Mouse (Mus musculus): ENCODE measurements around the gene Mphosph9. TPM values are rescaled to one million over a fixed set of nuclear protein-coding genes. Genes with fewer than 3 reads are reported as not detected.
A peak's percentile ranks its signal among the peaks of the same experiment; 100 is the strongest.
"Not testable (repeated sequence)": the region's sequence is repeated elsewhere in the genome, so short reads cannot be mapped to it uniquely, and the experiment has no call there.

The Mphosph9 gene
- polyA plus RNA-seq, 1 experiment from 2014 or later = 19.0 TPM

GRCm38 (mm10) chr5:124224321-124225092, 103.3 kb downstream of the Mphosph9 start:
- WGBS = 73% methylated on average over 16 of the region's 16 CpGs
- DNase-seq (ENCODE audit: low spot score) = no peak
- H3K4me3 ChIP-seq = no peak overlapping the region
- no peaks in the 10 kb centered on the region for H3K36me3 ChIP-seq (replicated peaks)
- H3K9me3 ChIP-seq = no peaks in the 10 kb centered on the region
- H3K27ac ChIP-seq (replicated peaks) = no peak overlapping the region
- H3K27me3 ChIP-seq (replicated peaks; ENCODE audit: low read depth, poor library complexity, severe bottlenecking) = no peaks in the 10 kb centered on the region
- H3K4me1 ChIP-seq = peaks cover 43% of the 10 kb centered on the region

- DNase-seq (ENCODE audit: low spot score) = no peak
- Histone ChIP-seq H3K4me1 (peaks cover 43% of the 10 kb centered on the region), H3K36me3 (replicated peaks) (no peaks in the 10 kb centered on the region), H3K27ac (replicated peaks) (no peak overlapping the region), H3K4me3 (no peak overlapping the region), H3K9me3 (no peaks in the 10 kb centered on the region), H3K27me3 (replicated peaks; ENCODE audit: low read depth, poor library complexity, severe bottlenecking) (no peaks in the 10 kb centered on the region)
- WGBS = 90% methylated on average over 8 of the region's 8 CpGs
These were observed 104.2 kb downstream of the Mphosph9 start for GRCm38 (mm10) chr5:124223574-124223973.

- DNase-seq (ENCODE audit: low spot score) = no peak
- Histone ChIP-seq H3K27me3 (replicated peaks; ENCODE audit: low read depth, poor library complexity, severe bottlenecking) (no peaks in the 10 kb centered on the region), H3K36me3 (replicated peaks) (no peaks in the 10 kb centered on the region), H3K4me3 (no peak overlapping the region), H3K27ac (replicated peaks) (no peak overlapping the region), H3K4me1 (peaks cover 47% of the 10 kb centered on the region), H3K9me3 (no peaks in the 10 kb centered on the region)
- 88% methylated on average over 11 of the region's 11 CpGs for WGBS
These were observed 105.1 kb downstream of the Mphosph9 start for GRCm38 (mm10) chr5:124222696-124223095.

DNA sequence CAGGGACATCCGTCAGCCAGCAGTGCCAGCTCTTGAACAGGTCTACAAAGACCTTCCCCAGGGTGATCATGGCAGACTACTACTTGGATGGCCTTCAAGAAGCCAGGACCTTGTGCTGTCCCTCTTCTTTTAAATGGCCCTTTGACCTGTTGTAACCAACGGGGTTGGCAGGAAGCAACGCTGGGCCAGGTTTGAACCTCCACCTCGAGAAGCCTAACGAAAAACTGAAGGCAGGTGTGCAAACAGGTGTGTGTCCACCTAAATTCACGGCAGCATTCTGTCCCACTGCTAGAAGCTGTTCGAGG, 106.1 kb downstream of the Mphosph9 start:
- Histone ChIP-seq H3K36me3 (replicated peaks) (no peaks in the 10 kb centered on the region), H3K4me3 (no peak overlapping the region), H3K27me3 (replicated peaks; ENCODE audit: low read depth, poor library complexity, severe bottlenecking) (no peaks in the 10 kb centered on the region), H3K27ac (replicated peaks) (no peak overlapping the region), H3K4me1 (peaks cover 38% of the 10 kb centered on the region), H3K9me3 (no peaks in the 10 kb centered on the region)
- DNase-seq (ENCODE audit: low spot score) = no peak
- 88% methylated on average over 7 of the region's 7 CpGs for WGBS

DNA sequence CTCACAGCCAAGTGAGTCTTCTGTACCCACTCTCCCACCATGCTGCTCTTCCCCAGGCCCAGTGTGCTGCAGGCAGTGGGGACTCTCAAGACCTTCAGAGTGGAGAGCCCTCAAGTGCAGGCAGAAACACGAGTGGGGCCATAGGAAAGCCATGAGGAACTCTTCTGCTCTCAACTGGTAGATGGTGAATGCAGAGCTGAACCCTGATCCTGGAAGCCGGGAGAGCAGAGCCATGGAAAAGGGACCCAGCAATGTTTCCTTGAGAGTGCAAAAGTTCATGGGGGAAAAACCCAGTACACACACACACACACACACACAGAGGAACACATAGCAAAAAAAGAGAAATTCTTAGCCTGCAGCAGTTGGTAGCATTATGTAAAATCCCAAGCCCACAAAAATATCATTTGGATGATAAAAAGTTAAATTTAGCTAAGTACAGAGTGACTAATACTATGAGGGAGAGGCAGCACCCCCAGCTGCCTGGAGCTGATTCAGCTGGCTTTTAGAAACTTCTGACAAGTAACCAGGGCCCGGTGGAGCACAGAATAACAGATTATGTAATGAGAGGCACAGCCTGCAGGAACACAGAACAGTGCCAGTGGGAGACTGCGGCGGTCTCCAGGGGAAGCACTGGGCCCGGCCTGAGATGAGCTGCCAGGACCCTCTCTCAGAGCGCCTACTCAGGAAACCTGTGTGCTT, 106.6 kb downstream of the Mphosph9 start:
- Histone ChIP-seq H3K27ac (replicated peaks) (peak overlapping the region; percentile 30; the same call in 1 of the 2 replicates), H3K4me3 (no peak overlapping the region), H3K4me1 (peaks cover 33% of the 10 kb centered on the region), H3K9me3 (no peaks in the 10 kb centered on the region), H3K27me3 (replicated peaks; ENCODE audit: low read depth, poor library complexity, severe bottlenecking) (no peaks in the 10 kb centered on the region), H3K36me3 (replicated peaks) (no peaks in the 10 kb centered on the region)
- 82% methylated on average over 7 of the region's 7 CpGs for WGBS
- DNase-seq (ENCODE audit: low spot score) = no peak

- WGBS = 88% methylated on average over 5 of the region's 5 CpGs
- DNase-seq (ENCODE audit: low spot score) = no peak
These were observed 107.2 kb downstream of the Mphosph9 start for GRCm38 (mm10) chr5:124220551-124220950.

DNA sequence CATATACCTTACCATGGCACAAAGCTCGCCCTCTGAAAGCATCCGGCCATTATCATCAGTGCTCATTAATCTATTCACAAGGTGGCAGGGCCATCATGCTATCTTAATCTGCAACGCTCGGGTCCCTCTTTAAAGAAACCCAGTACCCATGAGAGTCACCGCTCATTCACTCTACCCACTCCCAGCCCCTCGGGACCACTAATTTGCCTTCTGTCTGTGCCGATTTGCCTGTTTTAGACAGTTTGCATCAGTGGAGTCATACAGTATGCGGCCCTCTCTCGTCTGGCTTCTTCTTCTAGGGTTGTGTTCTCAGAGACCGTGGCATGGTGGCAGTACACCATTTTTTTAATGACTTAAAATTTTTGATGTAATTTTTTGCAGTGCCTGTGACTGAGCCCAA, 108.3 kb downstream of the Mphosph9 start:
- Histone ChIP-seq H3K27ac (replicated peaks) (no peak overlapping the region), H3K4me1 (peaks cover 35% of the 10 kb centered on the region), H3K9me3 (no peaks in the 10 kb centered on the region), H3K4me3 (no peak overlapping the region), H3K27me3 (replicated peaks; ENCODE audit: low read depth, poor library complexity, severe bottlenecking) (no peaks in the 10 kb centered on the region), H3K36me3 (replicated peaks) (0 out of 2 replicates have a peak, but pooled peaks cover 10% of the 10 kb centered on the region)
- WGBS = 90% methylated on average over 10 of the region's 10 CpGs
- no peak for DNase-seq (ENCODE audit: low spot score)

More at GRCm38 (mm10) chr5:124220551-124220950, 107.2 kb downstream of the Mphosph9 start:
- Histone ChIP-seq H3K4me1 (peaks cover 32% of the 10 kb centered on the region), H3K27me3 (replicated peaks; ENCODE audit: low read depth, poor library complexity, severe bottlenecking) (no peaks in the 10 kb centered on the region), H3K27ac (replicated peaks) (0 out of 2 replicates have a peak overlapping the region, but pooled peaks have one; percentile 30), H3K9me3 (no peaks in the 10 kb centered on the region), H3K4me3 (no peak overlapping the region), H3K36me3 (replicated peaks) (0 out of 2 replicates have a peak, but pooled peaks cover 2% of the 10 kb centered on the region)

GRCm38 (mm10) chr5:124218986-124219385, 108.8 kb downstream of the Mphosph9 start:
- no peak for DNase-seq (ENCODE audit: low spot score)
- Histone ChIP-seq H3K27me3 (replicated peaks; ENCODE audit: low read depth, poor library complexity, severe bottlenecking) (no peaks in the 10 kb centered on the region), H3K4me3 (no peak overlapping the region), H3K27ac (replicated peaks) (no peak overlapping the region), H3K4me1 (peaks cover 33% of the 10 kb centered on the region), H3K9me3 (no peaks in the 10 kb centered on the region), H3K36me3 (replicated peaks) (0 out of 2 replicates have a peak, but pooled peaks cover 10% of the 10 kb centered on the region)
- WGBS = 88% methylated on average over 7 of the region's 7 CpGs

DNA sequence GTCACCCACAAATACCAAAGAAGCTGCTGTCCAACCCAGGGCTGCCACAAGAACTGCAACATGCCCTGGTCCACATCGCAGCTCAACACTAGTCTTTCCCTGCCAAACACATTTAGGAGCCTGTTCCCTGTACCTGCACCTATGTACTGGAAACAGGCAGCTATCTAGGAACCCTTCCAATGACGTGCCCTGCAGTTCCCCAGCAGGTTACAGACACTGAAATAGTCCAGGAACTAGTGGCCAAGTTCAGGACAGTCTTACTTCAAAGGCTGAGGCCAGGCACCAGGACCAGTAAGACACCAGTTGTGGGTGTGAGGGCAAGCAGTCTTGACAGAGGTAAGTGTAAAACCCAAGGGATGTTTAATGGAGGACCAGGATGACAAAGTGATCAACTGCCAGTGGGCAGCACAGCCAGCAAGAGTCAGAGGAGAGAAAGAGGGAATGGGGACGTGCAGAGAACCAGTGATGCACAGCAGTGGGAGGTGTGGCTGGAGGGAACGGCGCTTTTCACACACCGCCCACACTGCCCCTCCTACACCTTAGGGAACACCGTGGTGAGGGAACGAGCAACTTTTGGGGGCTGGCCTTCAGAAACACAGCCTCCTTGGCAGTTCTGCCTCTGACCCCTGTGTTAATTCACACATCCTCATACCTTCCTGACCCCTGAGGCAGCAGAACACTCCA, 110.1 kb downstream of the Mphosph9 start:
- Histone ChIP-seq H3K36me3 (replicated peaks) (peaks cover 19% of the 10 kb centered on the region; the same call in 1 of the 2 replicates), H3K4me1 (peaks cover 25% of the 10 kb centered on the region), H3K4me3 (no peak overlapping the region), H3K27me3 (replicated peaks; ENCODE audit: low read depth, poor library complexity, severe bottlenecking) (no peaks in the 10 kb centered on the region), H3K9me3 (no peaks in the 10 kb centered on the region), H3K27ac (replicated peaks) (no peak overlapping the region)
- DNase-seq (ENCODE audit: low spot score) = no peak
- 58% methylated on average over 8 of the region's 8 CpGs for WGBS

GRCm38 (mm10) chr5:124217092-124217491, 110.7 kb downstream of the Mphosph9 start:
- WGBS = 94% methylated on average over 5 of the region's 5 CpGs
- peaks cover 24% of the 10 kb centered on the region for H3K4me1 ChIP-seq
- not testable (repeated sequence) for H3K27ac ChIP-seq (replicated peaks); DNase-seq (ENCODE audit: low spot score); H3K27me3 ChIP-seq (replicated peaks; ENCODE audit: low read depth, poor library complexity, severe bottlenecking); H3K4me3 ChIP-seq; H3K9me3 ChIP-seq
- peaks cover 19% of the 10 kb centered on the region; the same call in 1 of the 2 replicates for H3K36me3 ChIP-seq (replicated peaks)

DNA sequence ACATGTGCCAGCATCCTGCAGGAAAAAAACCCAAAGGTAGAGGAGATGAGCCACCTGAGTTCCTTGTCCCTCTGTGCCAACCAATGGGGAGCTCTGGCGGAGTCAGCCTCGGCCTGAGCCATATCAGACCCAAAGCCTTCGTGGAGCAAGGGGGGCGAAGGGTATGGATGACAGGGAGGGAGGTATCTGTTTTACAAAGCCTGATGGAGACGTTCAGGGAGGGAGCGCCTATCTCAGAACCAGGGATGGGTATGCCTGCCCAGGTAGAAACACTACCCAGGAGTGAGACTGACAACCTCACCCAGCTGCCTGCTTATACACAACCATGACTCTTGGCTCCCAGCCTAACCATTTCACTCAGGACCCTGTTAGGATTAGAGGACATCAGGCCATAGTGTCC, 111.4 kb downstream of the Mphosph9 start:
- no peaks in the 10 kb centered on the region for H3K27me3 ChIP-seq (replicated peaks; ENCODE audit: low read depth, poor library complexity, severe bottlenecking)
- H3K4me3 ChIP-seq = no peak overlapping the region
- H3K9me3 ChIP-seq = no peaks in the 10 kb centered on the region

DNA sequence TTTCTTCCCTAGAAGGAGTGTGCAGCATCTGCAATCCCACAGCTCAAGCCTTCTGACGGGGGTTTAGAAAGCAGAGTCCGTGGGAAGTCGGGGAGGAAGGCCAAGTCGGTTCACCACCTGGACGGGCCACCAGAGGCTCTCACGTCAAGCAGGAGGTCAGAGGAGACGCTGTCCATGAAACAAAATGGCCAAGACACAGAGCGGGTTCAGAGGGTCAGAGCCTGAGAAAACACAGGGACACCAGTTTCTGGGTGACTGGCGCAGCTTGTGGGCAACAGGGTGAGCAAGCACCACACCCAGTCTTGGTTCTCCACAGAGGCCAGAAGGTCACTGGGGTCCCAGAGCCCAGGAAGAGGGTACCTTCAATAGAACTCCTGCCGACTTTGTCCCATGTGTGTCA, 112.1 kb downstream of the Mphosph9 start:
- Histone ChIP-seq H3K9me3 (no peaks in the 10 kb centered on the region), H3K36me3 (replicated peaks) (peaks cover 19% of the 10 kb centered on the region; the same call in 1 of the 2 replicates), H3K27ac (replicated peaks) (peak overlapping the region; percentile 41; the same call in 1 of the 2 replicates), H3K4me1 (peaks cover 33% of the 10 kb centered on the region), H3K4me3 (no peak overlapping the region), H3K27me3 (replicated peaks; ENCODE audit: low read depth, poor library complexity, severe bottlenecking) (no peaks in the 10 kb centered on the region)
- DNase-seq (ENCODE audit: low spot score) = no peak
- 84% methylated on average over 10 of the region's 10 CpGs for WGBS

More for the DNA sequence above, 111.4 kb downstream of the Mphosph9 start:
- H3K27ac ChIP-seq (replicated peaks) = no peak overlapping the region
- DNase-seq (ENCODE audit: low spot score) = no peak
- peaks cover 19% of the 10 kb centered on the region; the same call in 1 of the 2 replicates for H3K36me3 ChIP-seq (replicated peaks)
- peaks cover 26% of the 10 kb centered on the region for H3K4me1 ChIP-seq
- WGBS = 89% methylated on average over 6 of the region's 6 CpGs

Measured in embryonic facial prominence, embryonic 10.5 days (tissue).